Mouse (Mus musculus) megakaryocyte progenitor cell, adult 5-6 weeks (primary cell): ENCODE measurements around the gene Nfib. TPM values are rescaled to one million over a fixed set of nuclear protein-coding genes. Genes with fewer than 3 reads are reported as not detected.

ENCODE experiments used
- ATAC-seq: replicated peaks from 2 replicates; pipeline ENCODE4 v1.8.0; 2016; ENCODE audit warnings: mild to moderate bottlenecking, moderate TSS enrichment, inconsistent platforms; ENCODE audit not compliant: poor library complexity
- total RNA-seq, 2 experiments: library from RNA; stranded (forward) in 1 of 2; stranded (reverse) in 1 of 2; fragments of 157-497, 149-512 nt in 1 of 2; fragments of 200-1000 nt in 1 of 2; gene quantifications; 2 replicates each; pipeline versions ENCODE4 v1.2.3 to v1.2.4; 2015 to 2017

The Nfib gene
- total RNA-seq, 2 experiments from 2014 or later, result not detected

DNA sequence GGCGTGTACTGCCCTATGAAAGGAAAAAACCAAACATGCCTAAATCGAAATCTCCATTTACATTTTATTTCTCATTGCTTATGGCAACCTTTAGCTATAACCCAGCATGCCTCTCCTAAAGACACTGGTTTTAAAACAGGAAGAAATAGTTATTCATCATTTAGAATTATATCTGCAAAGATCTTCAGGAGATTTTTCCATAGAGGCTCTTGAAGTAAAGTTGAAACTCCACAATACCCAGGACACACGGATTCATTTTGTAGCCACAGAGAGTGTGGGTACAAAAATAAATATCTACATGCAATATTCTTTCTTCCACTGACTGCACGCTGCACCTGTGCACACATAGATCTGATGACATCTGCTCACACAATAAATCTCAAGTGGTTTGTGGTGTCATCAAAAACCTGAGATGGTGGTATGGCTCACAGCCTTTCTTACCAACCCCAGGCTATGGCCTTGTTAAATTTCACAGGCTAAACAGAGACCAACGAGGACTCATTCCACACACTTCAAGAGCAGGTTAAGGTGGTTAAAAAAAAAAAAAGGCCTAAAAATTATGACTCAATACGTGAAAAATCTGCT lies 189.2 kb downstream of the Nfib start:
- ATAC-seq, result no peak

DNA sequence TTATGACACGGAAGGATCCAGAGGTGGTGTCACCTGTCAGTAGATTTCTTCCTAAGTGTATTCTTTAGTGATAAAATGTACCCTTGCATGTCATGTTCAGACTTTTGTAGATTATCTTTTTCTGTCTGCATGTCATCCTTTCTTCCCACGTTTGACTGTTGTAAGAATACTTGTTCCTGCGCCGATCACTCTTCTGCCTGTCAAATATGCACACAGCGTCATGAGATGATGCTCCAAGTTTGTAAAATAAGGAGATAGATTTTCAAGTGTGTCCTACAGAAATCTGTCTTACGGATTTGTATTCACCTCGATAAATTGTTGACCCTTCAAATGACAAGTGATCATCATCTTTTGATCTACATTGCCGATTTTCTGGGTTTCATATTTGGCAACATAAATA lies 190.6 kb downstream of the Nfib start:
- no peak for ATAC-seq

DNA sequence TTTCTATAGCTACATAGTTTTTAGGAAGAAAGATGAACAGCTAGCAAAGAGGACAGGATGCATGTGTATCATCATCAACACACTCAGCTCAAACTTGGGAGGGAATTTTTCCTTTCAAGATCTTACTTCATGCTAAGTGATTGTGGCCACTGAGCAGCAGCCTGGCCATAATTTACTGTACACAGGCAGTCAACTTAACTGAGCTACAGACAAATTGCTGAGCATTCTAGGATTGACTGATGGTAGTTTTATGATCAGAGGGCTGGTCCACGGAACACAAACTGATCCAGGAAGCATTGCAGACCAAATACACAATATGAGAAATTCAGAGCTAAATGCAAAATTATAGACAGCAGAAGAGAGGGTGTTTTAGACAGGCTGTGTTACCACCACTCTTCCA lies 191.2 kb downstream of the Nfib start:
- no peak for ATAC-seq

GRCm38 (mm10) chr4:82513426-82513750 lies 192.2 kb downstream of the Nfib start:
- no peak for ATAC-seq

DNA sequence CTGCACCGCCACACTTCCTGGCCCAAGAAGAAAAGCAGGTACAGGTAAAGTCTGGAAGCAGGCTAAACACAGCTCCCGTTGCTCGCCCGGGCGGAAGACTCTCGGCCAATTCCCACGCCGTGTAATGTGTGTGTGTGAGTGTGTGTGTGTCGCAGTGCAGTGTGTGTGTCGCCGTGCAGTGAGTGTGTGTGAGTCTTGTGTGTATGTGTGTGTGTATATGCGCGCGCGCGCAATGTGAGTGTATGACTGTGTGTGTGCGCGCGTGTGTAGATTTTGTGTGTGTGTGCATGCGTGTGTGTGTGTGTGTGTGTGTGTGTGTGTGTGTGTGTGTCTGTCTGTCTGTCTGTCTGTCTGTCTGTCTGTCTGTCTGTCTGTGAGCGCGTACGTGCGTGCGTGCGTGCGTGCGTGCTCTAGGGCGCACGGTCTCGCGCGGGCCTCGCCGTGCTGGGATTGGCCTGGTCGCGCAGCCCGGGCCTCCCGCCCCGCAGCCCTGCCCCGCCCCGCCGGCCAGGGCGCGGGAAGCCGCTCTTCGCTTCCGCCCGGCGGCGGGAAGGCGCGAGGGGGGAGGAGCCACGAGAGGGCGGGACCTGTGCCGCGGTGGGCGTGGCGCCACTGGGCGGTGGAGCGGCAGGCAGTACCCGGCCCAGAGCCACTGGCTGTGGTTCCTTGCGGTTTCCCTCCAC lies 192.7 kb downstream of the Nfib start:
- peak; percentile 95 for ATAC-seq

DNA sequence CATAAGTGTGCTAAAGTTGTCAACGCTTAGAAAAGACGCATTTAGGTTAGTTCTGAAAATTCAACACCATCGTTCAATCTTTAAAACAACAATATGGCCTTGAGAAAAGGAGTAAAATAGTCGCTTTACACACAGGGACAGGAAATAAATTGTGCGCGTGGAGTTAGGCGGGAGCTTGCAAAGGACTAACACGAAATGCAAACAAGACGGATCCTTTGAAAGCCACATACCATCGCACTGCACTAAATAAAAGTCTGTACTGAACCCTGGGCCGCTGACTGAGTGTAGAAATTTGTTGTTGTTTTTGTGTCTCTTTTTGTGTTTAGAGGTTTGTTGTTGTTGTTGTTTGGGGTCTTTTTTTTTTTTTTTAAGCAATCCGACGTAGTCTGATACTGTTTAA lies 193.2 kb downstream of the Nfib start:
- ATAC-seq, result no peak

- ATAC-seq, result no peak
These were observed 194.0 kb downstream of the Nfib start for GRCm38 (mm10) chr4:82511524-82511923.

- ATAC-seq, result no peak
These were observed 194.5 kb downstream of the Nfib start for GRCm38 (mm10) chr4:82511001-82511513.

DNA sequence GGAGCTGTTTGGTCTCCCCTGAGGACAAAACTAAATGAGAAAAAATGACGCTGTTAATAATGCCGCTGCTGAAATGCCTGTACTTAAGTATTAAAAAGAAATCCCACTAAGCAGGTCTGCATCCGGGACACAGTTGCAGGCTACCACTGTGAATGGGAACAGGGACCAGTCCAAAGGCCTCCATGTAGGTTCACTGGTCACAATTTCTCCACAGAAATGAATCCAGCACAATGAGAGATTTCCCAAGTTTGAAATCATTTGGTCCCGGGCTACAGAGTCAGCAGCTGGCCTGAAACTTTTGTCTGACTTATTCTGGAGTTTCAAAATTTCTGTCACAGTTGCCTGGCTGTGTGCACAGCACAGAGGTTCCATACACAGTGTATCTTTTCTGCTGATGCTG lies 195.8 kb downstream of the Nfib start:
- ATAC-seq, result no peak

DNA sequence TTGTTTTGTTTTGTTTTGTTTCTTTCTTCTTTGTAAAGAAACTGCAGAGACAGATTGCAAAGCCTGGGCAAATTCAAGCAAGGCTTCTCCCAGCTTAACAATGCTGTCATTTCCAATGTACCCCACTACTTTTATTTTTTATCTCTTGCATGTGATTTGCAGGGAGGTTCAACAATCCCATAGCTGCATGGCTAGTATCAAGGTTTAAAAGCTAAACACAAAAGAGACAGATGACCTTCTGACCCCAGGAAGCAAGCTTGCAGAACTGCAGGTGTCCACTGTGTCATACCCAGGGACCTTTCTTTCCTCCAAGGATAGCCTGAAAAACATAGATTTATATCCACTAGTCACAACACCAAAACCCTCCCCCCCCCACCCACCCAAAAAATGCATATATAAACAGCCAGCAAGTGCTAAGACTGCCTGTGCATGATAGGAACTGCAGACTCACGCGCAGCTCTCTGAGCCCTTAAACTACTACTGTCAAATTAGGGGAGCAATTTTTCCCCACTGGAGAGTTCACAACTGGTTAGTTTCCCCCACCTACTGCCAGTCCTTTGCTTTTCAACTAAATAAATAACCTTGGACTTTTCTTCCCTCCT lies 196.3 kb downstream of the Nfib start:
- ATAC-seq, result no peak

GRCm38 (mm10) chr4:82508281-82508687 lies 197.3 kb downstream of the Nfib start:
- no peak for ATAC-seq

DNA sequence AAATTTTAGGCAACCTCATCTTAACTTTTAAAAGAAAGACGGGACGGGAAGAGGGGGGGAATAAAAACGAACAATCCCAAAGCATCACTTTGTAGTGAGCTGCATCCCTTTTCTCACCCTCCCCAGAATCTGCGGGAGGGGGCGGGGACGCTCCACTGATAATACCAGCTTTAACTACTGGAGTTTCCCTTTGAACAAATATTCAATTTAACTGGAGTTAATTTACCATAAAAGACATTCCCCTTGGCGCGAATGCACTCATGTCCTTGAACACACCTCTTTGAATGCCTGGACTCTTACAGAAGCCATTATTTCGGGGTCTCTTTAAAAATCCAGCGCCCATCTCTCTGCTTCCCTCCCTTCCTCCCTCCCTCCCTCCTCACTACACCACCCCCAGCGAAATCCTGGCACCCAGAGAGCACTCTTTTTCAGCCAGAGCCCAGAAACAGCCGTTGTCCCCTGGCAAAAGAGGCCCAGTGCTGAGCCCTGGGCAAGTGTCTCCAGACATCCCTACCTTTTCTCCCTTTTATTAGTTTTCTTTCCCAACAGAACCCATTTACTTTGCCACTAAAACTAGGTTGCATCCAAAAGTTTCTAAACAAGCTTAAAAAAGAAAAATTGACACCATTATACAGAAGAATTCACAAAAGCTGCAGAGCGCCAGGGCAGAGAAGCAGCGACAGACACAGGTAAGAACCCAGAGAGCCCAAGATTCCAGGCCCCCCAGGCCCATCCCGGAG lies 197.8 kb downstream of the Nfib start:
- no peak for ATAC-seq

- peak; percentile 29 for ATAC-seq
These were observed 198.7 kb downstream of the Nfib start for GRCm38 (mm10) chr4:82506731-82507331.

- ATAC-seq, result peak; percentile 33; the same call in 1 of the 2 replicates
These were observed 199.3 kb downstream of the Nfib start for GRCm38 (mm10) chr4:82506081-82506730.

GRCm38 (mm10) chr4:82505121-82506031 lies 200.2 kb downstream of the Nfib start:
- ATAC-seq, result no peak; the same call in 1 of the 2 replicates

DNA sequence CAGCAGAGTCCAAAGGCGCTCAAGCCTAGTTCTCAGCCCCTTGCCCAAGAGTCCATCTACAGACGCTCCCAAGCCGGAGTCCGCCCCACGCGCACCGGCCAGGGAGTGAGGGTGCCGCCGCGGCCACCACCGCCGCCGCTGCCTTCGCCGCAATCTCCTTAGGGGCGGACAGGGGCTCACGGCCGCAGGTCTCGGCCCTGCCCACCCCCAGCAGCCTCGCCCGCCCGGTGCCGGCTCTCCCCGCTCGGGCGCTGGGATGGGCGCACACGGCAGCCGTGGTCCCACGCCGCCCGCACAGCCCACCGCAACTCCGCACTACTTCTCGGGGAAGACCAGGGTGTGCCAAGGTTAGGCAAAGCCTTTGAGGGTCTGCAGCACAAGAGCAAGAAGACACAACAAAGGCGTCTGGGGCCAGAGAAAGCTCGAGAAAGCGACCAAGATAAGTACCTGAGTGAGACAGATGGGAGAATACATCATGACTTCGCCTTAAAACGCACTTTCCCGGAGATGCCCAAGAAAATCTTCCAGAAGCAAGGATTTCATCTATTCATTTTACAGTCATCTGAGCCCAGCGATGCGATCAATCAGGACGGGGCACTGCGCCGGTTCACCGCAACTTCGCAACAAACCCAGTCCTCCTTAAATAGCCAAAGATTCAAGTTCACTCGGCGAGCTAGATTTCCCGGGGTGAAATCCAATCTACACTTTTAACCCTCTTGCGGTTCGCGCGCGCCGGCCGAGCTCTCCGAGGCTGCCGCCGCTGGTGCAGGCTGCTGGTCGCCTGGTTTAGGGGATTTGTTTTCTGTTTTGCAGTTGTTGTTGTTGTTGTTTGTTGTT lies 201.0 kb downstream of the Nfib start:
- no peak for ATAC-seq

- ATAC-seq, result no peak
These were observed 201.6 kb downstream of the Nfib start for GRCm38 (mm10) chr4:82504015-82504283.

- ATAC-seq, result no peak
These were observed 202.1 kb downstream of the Nfib start for GRCm38 (mm10) chr4:82503274-82504014.
